Mouse (Mus musculus) gastrocnemius, postnatal 36 days (tissue): ENCODE measurements around the gene Ctdnep1. TPM values are rescaled to one million over a fixed set of nuclear protein-coding genes. Genes with fewer than 3 reads are reported as not detected.

ENCODE experiments used
- DNase-seq, 2 experiments: peaks; one replicate each; pipeline ENCODE4 v3.0.0; 2022
- intact Hi-C: fragments of 180-260 bp; cut with DNase I; formaldehyde crosslinking; loops from one replicate; pipeline ENCODE4 v1.15.1; 2025
- total RNA-seq, 2 experiments: library from RNA; stranded (reverse); gene quantifications; 2 replicates each; pipeline ENCODE4 v1.2.3; 2021

Gene Ctdnep1
- total RNA-seq, 2 experiments from 2014 or later: 171 to 246 TPM

- intact Hi-C loops: loop anchor here (10.0 kb wide), 1 partner anchor 886 kb away; the partner anchor contains the start of gene Per1
- peak; percentile 91 to 100 for DNase-seq
These were observed 488 bp upstream of the Ctdnep1 start for GRCm38 (mm10) chr11:69980196-69981140.

DNA sequence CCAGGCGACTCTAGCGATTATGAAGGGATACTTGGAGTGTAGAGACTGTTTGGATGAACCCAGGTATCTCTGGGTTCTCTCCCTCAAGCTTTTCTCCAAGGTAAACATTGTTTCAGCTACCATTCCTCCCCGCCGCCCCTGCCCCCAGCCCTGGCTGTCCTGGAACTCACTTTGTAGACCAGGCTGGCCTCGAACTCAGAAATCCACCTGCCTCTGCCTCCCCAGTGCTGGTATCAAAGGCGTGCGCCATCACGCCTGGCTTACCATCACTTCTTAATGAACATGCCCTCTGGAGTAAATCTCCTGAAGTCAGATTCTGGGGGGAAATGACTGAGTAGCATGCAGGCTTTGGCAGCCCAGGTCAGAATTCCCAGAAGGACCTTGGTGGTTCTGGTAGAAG lies 1.3 kb downstream of the Ctdnep1 start, which contains the start of gene Elp5:
Gene Elp5, minus strand, starts transcription at position 293 of the 400 bp plus-strand sequence.
- intact Hi-C loops: loop anchor here (10.0 kb wide), 1 partner anchor 887 kb away; the partner anchor contains the start of gene Per1
- DNase-seq: no peak

DNA sequence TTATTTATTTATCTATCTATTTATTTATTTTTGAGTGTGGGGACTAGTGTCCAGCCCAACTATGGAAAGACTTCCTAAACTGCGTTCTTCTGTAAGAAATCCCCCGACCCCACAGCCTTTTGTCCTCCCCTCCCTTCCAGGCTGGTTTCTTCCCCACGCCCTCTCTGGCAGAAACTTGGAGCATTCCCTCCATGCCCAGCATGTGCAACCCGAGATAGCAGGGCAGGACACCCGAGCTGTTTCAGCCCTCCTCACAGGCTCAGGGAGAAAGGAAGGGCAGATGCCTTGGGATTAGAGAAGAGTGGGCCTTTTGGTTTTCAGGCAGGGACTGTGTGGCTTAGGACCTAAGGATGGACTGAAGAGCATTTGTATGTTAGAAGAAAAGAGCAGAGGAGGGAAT lies 1.9 kb downstream of the Ctdnep1 start:
- intact Hi-C loops: loop anchor here (10.0 kb wide), 1 partner anchor 888 kb away; the partner anchor contains the start of gene Per1
- no peak for DNase-seq

DNA sequence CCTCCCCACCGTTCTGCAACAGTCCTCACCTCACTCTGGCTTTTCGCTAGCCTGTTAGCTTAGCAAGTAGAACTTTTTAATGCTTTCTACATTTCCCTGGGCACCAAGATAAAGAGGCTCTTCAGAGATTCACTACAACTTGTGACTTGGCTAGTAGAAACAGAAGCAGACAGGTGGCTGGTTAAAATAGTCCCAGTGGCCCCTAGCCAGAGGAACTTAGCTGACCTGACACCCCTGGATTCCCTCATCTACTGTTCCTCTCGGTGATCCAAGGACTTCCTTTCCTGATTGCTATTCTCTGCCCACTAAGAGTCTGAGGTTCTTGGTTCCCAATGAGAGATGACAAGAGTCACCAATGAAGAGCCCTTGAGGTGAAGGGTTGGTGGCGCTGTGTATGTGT lies 2.4 kb downstream of the Ctdnep1 start:
- intact Hi-C loops: loop anchor here (10.0 kb wide), 1 partner anchor 889 kb away; the partner anchor contains the start of gene Per1
- DNase-seq: no peak

- DNase-seq: no peak
- intact Hi-C loops: loop anchor here (10.0 kb wide), 1 partner anchor 890 kb away; the partner anchor contains the start of gene Per1
These were observed 3.5 kb downstream of the Ctdnep1 start for GRCm38 (mm10) chr11:69984431-69984830.

GRCm38 (mm10) chr11:69989949-69990348 lies 9.0 kb downstream of the Ctdnep1 start:
- intact Hi-C loops: loop anchor here (10.0 kb wide), 3 partner anchors 575 to 895 kb away; partner anchors contain the start of genes Eno3, Kdm6b, Per1 and Pfn1
- no peak for DNase-seq

DNA sequence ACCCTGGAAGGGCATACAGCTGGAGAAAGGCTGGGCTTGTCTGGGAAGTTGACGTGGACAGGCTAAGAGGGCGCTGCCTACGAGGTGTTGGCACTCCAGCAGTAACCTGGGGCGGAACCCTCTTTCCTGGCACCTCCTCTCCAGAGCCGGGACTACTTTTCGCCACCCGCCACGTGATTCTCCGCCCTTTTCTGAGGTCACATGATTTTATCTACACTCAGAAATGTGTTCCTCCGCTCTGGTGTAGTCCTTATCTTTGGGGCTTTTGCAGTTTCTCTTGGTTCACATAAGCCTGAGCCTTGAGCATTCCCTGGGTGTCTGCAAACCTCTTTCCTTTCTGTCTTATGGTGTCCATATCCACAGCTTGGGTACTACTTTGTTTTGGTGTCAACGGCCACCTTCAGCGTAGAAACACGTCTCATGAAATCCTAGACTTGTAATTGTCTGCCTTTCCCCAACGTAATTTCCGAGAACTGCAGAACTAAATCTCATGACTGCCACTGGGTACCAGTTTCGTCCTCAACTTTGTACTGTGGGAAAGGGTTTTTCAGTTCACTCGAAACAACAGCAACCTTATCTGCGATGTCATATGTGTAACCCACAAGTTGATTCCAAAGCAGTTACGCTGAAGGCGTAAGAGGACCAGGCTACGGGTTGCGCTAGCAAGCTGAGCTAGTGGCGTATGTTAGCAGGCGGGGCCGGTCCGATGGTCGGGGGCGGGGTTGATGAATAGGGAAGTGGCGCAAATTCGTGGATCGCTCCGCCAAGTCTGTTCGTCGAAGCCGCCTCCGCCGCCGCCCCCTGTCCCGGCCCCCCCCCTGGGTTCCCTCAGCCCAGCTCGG lies 10.1 kb downstream of the Ctdnep1 start, which contains the start of gene Gabarap:
Gene Gabarap, plus strand, starts transcription at position 294 of the 842 bp plus-strand sequence.
- intact Hi-C loops: loop anchor here (10.0 kb wide), 2 partner anchors 576 to 664 kb away; partner anchors contain the start of genes Eno3, Kdm6b and Pfn1

DNA sequence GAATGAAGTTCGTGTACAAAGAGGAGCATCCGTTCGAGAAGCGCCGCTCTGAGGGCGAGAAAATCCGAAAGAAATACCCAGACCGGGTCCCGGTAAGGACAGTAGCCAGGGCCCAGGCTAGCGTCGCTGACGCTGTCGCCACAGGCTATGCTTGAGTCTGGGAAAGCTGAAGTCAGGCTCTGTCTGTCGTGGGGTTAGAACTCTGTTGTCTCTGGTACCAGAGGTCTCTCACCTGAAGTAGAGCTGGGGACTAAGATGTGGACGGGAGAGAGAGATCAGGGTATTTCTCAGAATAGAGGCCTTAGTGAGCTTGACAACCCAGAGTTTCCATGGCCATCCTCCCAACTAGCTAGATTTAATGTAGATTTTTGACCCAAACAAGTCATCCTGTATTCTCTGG lies 10.8 kb downstream of the Ctdnep1 start:
- DNase-seq: no peak
- intact Hi-C loops: loop anchor here (10.0 kb wide), 2 partner anchors 577 to 663 kb away; partner anchors contain the start of genes Eno3, Kdm6b and Pfn1

More for the DNA sequence above, 10.1 kb downstream of the Ctdnep1 start, which contains the start of gene Gabarap:
- DNase-seq: peak; percentile 92 to 94

DNA sequence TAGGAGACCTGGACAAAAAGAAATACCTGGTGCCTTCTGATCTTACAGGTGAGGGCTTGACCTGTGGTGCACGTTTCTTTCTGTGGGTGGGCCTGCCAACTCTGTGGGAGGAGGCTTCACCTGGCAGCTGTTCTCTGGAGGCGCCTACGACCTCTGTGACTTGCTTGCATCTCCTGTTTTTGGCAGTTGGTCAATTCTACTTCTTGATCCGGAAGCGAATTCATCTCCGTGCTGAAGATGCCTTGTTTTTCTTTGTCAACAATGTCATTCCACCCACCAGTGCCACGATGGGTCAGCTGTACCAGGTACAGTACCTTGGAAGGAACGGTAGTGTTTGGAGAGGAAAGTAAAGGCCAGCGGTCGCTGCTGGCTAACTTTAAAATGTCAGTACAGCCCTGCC lies 11.4 kb downstream of the Ctdnep1 start:
- intact Hi-C loops: loop anchor here (10.0 kb wide), 2 partner anchors 578 to 662 kb away; partner anchors contain the start of genes Eno3, Kdm6b and Pfn1
- peak in 1 of 2 experiments; percentile 3 for DNase-seq

- DNase-seq: no peak
These were observed 12.0 kb downstream of the Ctdnep1 start for GRCm38 (mm10) chr11:69992932-69993331.

GRCm38 (mm10) chr11:69994401-69995090 lies 13.6 kb downstream of the Ctdnep1 start:
- intact Hi-C loops: loop anchor here (10.0 kb wide), 2 partner anchors 580 to 660 kb away; partner anchors contain the start of genes Eno3, Kdm6b and Pfn1
- DNase-seq: no peak

More at GRCm38 (mm10) chr11:69992932-69993331, 12.0 kb downstream of the Ctdnep1 start:
- intact Hi-C loops: loop anchor here (10.0 kb wide), 2 partner anchors 578 to 662 kb away; partner anchors contain the start of genes Eno3, Kdm6b and Pfn1

DNA sequence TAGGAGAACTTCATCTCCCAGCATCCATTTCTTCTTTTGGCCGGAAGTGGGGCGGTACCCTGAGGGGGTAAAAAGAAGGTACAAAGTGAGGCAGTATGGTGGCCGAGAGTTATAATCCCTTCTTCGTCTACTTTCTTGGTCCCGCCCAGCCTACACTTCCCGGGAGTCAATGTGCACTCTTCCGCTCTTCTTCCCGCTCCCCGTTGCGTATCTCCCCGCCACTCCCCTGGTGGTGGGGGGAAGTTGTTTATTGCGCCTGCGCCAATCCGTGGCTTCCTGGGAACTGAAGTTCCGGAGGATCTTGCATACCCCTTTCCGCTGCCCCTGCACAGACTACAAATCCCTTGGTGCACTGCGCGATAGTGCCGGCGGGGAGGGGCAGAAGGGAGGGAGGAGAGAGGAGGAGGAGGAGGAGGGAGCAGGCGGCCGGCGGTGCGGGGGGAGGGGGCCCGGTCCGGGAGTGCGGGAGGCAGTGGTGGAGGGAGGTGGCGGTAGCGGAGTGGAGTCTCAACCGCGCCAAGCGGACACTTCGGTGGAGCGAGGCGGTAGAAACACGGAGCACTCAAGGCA lies 14.5 kb downstream of the Ctdnep1 start, which contains the start of gene Phf23:
Gene Phf23, plus strand, starts transcription at position 387 of the 570 bp plus-strand sequence.
- intact Hi-C loops: loop anchor here (10.0 kb wide), 2 partner anchors 581 to 659 kb away; partner anchors contain the start of genes Eno3, Kdm6b and Pfn1
- peak; percentile 93 to 97 for DNase-seq

- intact Hi-C loops: loop anchor here (10.0 kb wide), 2 partner anchors 582 to 658 kb away; partner anchors contain the start of genes Eno3, Kdm6b and Pfn1
- DNase-seq: peak; percentile 48 to 64
These were observed 15.5 kb downstream of the Ctdnep1 start for GRCm38 (mm10) chr11:69996161-69997061.

DNA sequence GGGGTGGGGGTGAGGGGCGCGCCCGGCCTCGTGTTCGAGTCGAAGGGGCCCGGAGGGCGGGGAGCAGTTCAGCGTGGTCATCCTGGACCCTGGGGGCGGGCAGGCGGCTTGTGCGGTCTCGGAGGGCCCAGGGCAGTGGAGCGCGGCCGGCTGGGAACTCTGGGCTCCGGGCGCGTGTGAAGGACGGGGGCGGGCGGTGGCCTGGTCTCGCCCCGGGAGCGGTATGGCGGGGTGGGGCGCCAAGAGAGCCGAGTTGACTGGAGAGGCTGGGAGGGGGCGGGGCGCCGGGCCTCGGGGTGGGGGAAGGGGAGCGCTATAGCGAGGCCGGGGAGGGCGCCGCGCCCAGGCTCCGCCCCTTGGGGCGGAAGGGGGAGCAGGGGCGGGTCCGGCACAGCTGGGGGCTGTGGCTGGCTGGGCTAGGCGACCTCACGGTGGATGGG lies 16.1 kb downstream of the Ctdnep1 start:
- intact Hi-C loops: loop anchor here (10.0 kb wide), 2 partner anchors 582 to 658 kb away; partner anchors contain the start of genes Eno3, Kdm6b and Pfn1
- DNase-seq: peak; percentile 85 to 89

GRCm38 (mm10) chr11:69998567-69999491 lies 17.9 kb downstream of the Ctdnep1 start:
- no peak for DNase-seq
- intact Hi-C loops: loop anchor here (10.0 kb wide), 2 partner anchors 584 to 656 kb away; partner anchors contain the start of genes Eno3, Kdm6b and Pfn1

- DNase-seq: peak in 1 of 2 experiments; percentile 2
- intact Hi-C loops: loop anchor here (10.0 kb wide), 2 partner anchors 585 to 655 kb away; partner anchors contain the start of genes Eno3, Kdm6b and Pfn1
These were observed 18.7 kb downstream of the Ctdnep1 start for GRCm38 (mm10) chr11:69999666-70000065.
